Mouse (Mus musculus): Measurements from ENCODE around the gene 4930544D05Rik. TPM values are rescaled to one million over a fixed set of nuclear protein-coding genes. Genes with fewer than 3 reads are reported as not detected.

The 4930544D05Rik gene
- polyA plus RNA-seq, 1 experiment from 2014 or later = not detected

DNA sequence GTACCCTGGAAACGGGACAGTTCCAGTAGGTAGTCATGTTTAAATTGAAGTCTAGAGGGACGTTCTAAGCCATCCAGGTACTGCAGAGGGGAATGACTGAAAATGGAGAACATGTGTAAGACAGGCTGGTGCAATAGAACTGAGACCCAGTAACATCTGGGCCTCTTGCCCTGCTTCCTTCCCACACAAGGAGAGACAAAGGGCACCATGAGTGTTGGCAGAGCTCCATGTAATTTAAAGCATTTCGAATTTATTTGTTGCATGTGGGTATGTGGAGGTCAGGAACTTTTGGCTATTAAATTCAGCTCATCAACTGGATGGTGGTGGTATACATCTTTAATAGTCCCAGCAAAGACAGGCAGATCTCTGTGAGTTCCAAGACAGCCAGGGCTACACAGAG, 33.5 kb upstream of the 4930544D05Rik start:
- H3K4me1 ChIP-seq (replicated peaks) = peaks cover 80% of the 10 kb centered on the region
- H3K9me3 ChIP-seq = no peaks in the 10 kb centered on the region
- WGBS = 54% methylated on average over 3 of the region's 3 CpGs
- H3K9ac ChIP-seq (replicated peaks) = no peak overlapping the region
- no peak overlapping the region for H3K4me2 ChIP-seq
- no peaks in the 10 kb centered on the region for H3K27me3 ChIP-seq
- H3K27ac ChIP-seq = 0 out of 2 replicates have a peak overlapping the region, but pooled peaks have one; percentile 51
- H3K4me3 ChIP-seq (replicated peaks) = no peak overlapping the region
- ATAC-seq (ENCODE audit: insufficient number of reproducible peaks, insufficient read depth, low FRiP score, low TSS enrichment, low read depth) = no peak
- H3K36me3 ChIP-seq = no peaks in the 10 kb centered on the region

DNA sequence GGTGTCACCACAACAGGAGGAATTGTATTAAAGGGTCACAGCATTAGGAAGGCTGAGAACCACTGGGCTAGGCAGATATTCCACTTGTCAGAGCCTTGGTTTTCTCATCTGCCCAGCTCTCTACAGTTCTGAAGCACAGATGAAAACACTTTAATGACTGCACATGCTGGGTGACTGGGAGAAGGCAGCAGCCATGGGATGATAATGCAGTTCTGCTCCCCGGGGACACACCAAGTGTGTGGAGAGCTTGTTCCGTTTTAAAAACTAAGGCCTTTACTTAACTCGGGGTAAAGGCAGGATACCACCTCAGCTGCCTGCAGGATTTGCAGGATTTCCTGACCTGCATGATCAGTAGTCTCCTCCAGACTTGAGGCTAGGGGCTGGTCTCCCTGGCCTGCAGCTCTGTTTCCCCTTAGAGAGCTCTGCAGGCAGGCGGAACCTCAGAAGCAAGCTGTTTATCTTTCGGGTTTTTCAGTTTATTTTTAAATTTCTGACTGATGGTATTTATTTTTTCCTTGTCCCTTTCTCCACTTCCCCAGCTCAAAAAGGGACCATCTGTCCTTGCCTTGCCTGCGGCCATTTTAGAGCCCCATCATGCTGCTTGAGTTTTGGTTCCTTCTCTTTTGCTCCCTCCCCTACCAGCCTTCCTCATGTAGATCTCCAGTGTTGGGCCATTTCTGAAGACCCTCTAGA, 32.5 kb upstream of the 4930544D05Rik start:
- peak overlapping the region; percentile 42; the same call in 1 of the 2 replicates for H3K27ac ChIP-seq
- no peak overlapping the region for H3K9ac ChIP-seq (replicated peaks)
- no peaks in the 10 kb centered on the region for H3K9me3 ChIP-seq
- 64% methylated on average over 6 of the region's 6 CpGs for WGBS
- H3K36me3 ChIP-seq = peaks cover 3% of the 10 kb centered on the region; the same call in 1 of the 2 replicates
- H3K4me3 ChIP-seq (replicated peaks) = no peak overlapping the region
- no peaks in the 10 kb centered on the region for H3K27me3 ChIP-seq
- no peak for ATAC-seq (ENCODE audit: insufficient number of reproducible peaks, insufficient read depth, low FRiP score, low TSS enrichment, low read depth)
- H3K4me1 ChIP-seq (replicated peaks) = peaks cover 70% of the 10 kb centered on the region
- H3K4me2 ChIP-seq = no peak overlapping the region

DNA sequence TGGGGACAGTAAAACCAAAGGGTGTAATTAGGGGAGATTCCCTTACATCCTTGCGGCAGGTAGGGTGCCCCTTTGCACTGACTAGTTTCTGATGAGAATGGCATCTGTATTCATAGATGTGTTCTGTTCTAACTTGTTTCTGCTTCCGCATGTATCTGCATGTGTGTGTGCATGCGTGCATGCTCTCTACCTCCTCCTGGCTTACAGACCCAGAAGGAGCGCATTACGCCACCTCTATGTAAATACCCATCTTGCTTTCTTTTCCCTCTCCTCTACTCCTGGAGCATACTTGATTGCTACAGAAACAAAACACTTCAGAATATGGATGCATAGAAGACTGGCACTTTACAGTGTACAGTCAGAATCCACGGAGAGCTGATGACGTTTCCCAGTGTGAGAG, 31.9 kb upstream of the 4930544D05Rik start:
- H3K9ac ChIP-seq (replicated peaks) = no peak overlapping the region
- H3K36me3 ChIP-seq = peaks cover 5% of the 10 kb centered on the region; the same call in 1 of the 2 replicates
- 87% methylated on average over 7 of the region's 7 CpGs for WGBS
- ATAC-seq (ENCODE audit: insufficient number of reproducible peaks, insufficient read depth, low FRiP score, low TSS enrichment, low read depth) = no peak
- no peaks in the 10 kb centered on the region for H3K27me3 ChIP-seq
- no peak overlapping the region for H3K4me3 ChIP-seq (replicated peaks)
- H3K9me3 ChIP-seq = no peaks in the 10 kb centered on the region
- no peak overlapping the region for H3K4me2 ChIP-seq
- H3K27ac ChIP-seq = 0 out of 2 replicates have a peak overlapping the region, but pooled peaks have one; percentile 29
- peaks cover 64% of the 10 kb centered on the region for H3K4me1 ChIP-seq (replicated peaks)

DNA sequence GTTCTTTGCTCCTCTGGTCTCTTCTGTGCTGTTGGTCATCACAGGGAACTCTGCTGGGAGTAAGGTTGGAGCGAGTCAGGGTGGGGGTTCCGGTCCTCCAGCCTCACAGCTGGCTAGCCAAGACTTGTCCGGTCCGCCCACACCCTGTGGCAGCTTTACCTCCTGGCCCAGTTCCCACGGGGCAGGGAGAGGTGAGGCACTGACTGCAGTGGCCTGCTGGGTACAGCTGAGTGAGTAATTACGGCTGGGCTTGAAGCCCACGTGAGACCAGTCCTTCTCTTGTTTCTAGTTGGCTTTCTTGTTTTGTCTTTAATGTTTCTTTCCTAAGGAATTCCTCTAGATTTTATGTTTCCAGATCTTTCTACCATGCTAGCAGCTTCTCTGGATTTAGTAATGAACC, 30.2 kb upstream of the 4930544D05Rik start:
- ATAC-seq (ENCODE audit: insufficient number of reproducible peaks, insufficient read depth, low FRiP score, low TSS enrichment, low read depth) = 0 out of 2 replicates have a peak, but pooled peaks have one; percentile 63
- H3K9me3 ChIP-seq = no peaks in the 10 kb centered on the region

DNA sequence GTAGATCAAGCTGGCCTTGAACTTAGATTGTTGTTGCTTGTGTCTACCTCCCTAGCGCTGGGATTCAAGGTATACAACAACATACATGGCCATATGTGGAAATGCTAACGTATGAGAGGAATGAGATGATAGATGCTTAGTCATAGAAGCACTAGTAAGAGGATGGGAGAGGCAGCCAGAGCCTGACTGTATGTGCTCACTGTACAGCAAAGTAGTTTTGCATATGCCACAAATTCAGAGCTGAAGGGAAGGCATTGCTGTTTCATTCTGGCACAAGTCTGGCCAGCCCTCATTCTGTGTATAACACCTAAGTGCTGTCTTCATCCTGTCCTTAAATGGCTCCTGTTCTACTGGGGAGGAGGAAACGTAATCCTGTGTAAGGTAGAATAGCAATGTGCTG, 29.4 kb upstream of the 4930544D05Rik start:
- Histone ChIP-seq H3K4me3 (replicated peaks) (no peak overlapping the region), H3K36me3 (peaks cover 5% of the 10 kb centered on the region; the same call in 1 of the 2 replicates), H3K4me1 (replicated peaks) (peaks cover 46% of the 10 kb centered on the region), H3K27me3 (no peaks in the 10 kb centered on the region), H3K9ac (replicated peaks) (no peak overlapping the region), H3K9me3 (no peaks in the 10 kb centered on the region), H3K27ac (0 out of 2 replicates have a peak overlapping the region, but pooled peaks have one; percentile 78), H3K4me2 (no peak overlapping the region)
- no peak for ATAC-seq (ENCODE audit: insufficient number of reproducible peaks, insufficient read depth, low FRiP score, low TSS enrichment, low read depth)
- WGBS = 90% methylated on average over 3 of the region's 3 CpGs

More for the DNA sequence above, 30.2 kb upstream of the 4930544D05Rik start:
- Histone ChIP-seq H3K27me3 (no peaks in the 10 kb centered on the region), H3K36me3 (peaks cover 5% of the 10 kb centered on the region; the same call in 1 of the 2 replicates), H3K4me2 (peak overlapping the region; percentile 19; the same call in 1 of the 2 replicates), H3K4me1 (replicated peaks) (peaks cover 47% of the 10 kb centered on the region), H3K9ac (replicated peaks) (no peak overlapping the region), H3K4me3 (replicated peaks) (no peak overlapping the region), H3K27ac (peak overlapping the region; percentile 78)
- 47% methylated on average over 7 of the region's 7 CpGs for WGBS

DNA sequence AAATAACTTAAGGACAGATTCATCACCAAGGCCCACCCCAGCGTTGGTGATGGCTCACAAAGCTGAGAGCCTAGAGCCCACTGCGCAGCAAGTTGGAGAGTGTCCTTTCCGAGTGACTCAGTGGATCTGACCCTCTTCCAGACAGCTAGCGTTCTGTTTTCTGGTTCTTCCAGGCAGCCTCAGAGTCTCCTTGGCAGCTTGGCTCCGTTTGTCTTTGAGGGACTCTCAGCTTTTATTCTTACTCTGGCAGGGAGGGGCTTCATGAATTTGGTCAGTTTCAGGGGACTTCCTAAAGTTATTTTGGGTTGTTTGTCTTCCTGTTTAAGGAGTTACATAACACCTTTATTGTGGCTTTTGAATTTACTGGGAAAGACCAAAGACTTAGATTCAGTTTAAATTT, 28.7 kb upstream of the 4930544D05Rik start:
- Histone ChIP-seq H3K4me3 (replicated peaks) (no peak overlapping the region), H3K36me3 (peaks cover 5% of the 10 kb centered on the region; the same call in 1 of the 2 replicates), H3K9me3 (no peaks in the 10 kb centered on the region), H3K4me1 (replicated peaks) (peaks cover 44% of the 10 kb centered on the region), H3K27me3 (no peaks in the 10 kb centered on the region), H3K27ac (no peak overlapping the region), H3K9ac (replicated peaks) (no peak overlapping the region), H3K4me2 (no peak overlapping the region)
- WGBS = 76% methylated on average over 5 of the region's 5 CpGs
- ATAC-seq (ENCODE audit: insufficient number of reproducible peaks, insufficient read depth, low FRiP score, low TSS enrichment, low read depth) = no peak

DNA sequence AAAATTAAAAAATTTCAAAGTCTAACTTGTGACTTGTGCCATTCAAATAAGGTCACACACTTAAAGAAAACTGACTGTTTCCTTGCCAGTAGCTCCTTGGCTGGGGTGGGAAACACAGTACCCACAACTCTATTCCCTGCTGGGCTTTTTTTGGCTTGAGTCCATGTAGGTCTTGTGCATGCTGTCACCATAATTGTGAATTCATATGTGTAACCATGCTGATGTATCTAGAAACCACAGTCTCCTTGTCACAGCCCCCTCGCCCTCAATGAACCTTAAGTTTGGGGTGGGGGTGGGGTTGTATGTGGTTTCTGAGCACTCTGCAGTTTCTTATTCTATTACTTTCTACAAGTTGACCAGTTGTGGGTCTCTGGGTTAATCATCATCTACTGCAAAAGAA, 23.9 kb upstream of the 4930544D05Rik start:
- Histone ChIP-seq H3K4me3 (replicated peaks) (no peak overlapping the region), H3K4me1 (replicated peaks) (no peaks in the 10 kb centered on the region), H3K27ac (no peak overlapping the region), H3K9me3 (no peaks in the 10 kb centered on the region), H3K4me2 (no peak overlapping the region), H3K36me3 (peaks cover 5% of the 10 kb centered on the region; the same call in 1 of the 2 replicates), H3K27me3 (no peaks in the 10 kb centered on the region), H3K9ac (replicated peaks) (no peak overlapping the region)
- WGBS = 97% methylated on average over 1 of the region's 1 CpGs
- no peak for ATAC-seq (ENCODE audit: insufficient number of reproducible peaks, insufficient read depth, low FRiP score, low TSS enrichment, low read depth)

DNA sequence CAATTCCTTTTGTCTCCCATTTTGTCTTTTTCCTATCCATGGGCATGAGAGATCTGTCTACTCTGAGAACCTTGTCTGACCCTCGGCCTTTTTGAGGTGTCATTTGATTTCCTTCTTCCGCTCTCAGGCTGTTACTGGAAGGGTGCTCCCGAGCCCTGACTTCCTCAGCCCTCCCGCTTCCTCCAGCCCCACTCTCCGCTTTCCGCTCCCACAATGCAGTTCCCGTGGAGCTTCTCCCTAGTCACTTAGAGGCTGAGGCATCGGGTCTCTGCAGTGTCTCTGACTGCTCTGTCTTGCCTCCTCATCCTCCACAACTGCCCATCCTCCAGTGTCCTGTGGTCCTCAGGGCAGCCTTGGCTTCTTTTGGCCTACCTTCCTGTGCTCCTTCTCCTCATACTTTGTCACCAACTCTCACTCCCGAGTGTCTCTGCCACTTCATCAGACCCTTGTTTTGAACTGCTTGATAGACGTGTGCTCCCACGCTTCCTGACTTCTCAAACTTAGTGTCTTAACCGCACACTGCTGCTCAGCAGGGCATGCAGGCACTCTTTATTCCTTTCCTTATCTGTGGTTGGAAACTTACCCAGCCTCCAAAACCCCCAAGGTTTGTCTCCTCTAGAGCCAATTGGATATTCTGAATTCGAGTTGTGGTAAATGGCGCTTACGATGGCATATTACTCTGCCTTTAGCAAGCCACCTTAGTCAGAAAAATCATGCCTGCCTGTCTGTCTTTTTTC, 21.2 kb upstream of the 4930544D05Rik start:
- Histone ChIP-seq H3K9me3 (no peaks in the 10 kb centered on the region), H3K9ac (replicated peaks) (no peak overlapping the region), H3K4me3 (replicated peaks) (no peak overlapping the region), H3K36me3 (peaks cover 26% of the 10 kb centered on the region), H3K4me1 (replicated peaks) (no peaks in the 10 kb centered on the region), H3K4me2 (no peak overlapping the region), H3K27me3 (no peaks in the 10 kb centered on the region), H3K27ac (no peak overlapping the region)
- WGBS = 83% methylated on average over 15 of the region's 15 CpGs
- no peak for ATAC-seq (ENCODE audit: insufficient number of reproducible peaks, insufficient read depth, low FRiP score, low TSS enrichment, low read depth)

DNA sequence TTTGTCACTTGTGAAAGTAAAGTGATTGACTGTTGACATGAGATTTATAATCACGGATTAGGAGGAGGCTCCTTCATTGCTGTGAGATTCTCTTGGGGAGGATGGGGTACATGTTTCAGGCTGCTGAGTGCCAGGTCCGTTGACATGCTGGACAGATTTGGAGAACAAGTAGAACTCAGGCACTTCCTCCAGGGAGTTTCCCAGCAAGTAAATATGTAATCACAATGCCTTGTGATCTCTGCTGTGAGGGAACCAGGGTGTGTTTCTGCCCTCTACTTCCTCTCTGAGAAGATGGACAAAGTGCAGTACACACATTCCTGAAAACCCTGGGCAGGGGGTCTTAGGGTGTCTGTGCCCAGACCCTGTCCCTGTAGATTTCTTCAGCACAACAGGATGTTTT, 20.0 kb upstream of the 4930544D05Rik start:
- ATAC-seq (ENCODE audit: insufficient number of reproducible peaks, insufficient read depth, low FRiP score, low TSS enrichment, low read depth) = no peak
- WGBS = 79% methylated on average over 2 of the region's 2 CpGs

DNA sequence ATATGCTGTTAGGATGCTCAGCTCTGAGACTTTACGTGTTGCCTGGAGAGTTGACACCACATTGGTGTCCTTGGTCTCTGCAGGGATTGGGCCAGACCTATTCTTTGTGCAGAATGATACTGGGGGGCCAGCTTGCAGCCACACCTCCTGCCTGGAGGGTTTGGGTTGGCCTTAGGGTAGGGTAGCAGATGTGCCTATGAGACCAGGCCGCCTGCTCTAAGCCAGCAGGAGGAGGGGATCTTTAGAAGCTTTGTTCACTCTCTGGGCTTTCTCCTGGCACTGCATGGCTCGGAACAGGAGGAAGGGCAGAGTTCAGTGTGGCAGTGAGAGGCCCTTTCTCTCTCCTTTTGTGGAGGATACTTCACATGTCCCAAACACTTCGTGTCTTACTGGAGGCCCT, 19.6 kb upstream of the 4930544D05Rik start:
- 74% methylated on average over 4 of the region's 4 CpGs for WGBS
- H3K27me3 ChIP-seq = no peaks in the 10 kb centered on the region
- no peaks in the 10 kb centered on the region for H3K4me1 ChIP-seq (replicated peaks)
- no peak overlapping the region for H3K4me3 ChIP-seq (replicated peaks)
- no peak overlapping the region for H3K27ac ChIP-seq
- H3K36me3 ChIP-seq = peaks cover 38% of the 10 kb centered on the region
- H3K4me2 ChIP-seq = no peak overlapping the region
- no peak for ATAC-seq (ENCODE audit: insufficient number of reproducible peaks, insufficient read depth, low FRiP score, low TSS enrichment, low read depth)
- no peak overlapping the region for H3K9ac ChIP-seq (replicated peaks)
- H3K9me3 ChIP-seq = no peaks in the 10 kb centered on the region

More for the DNA sequence above, 20.0 kb upstream of the 4930544D05Rik start:
- H3K36me3 ChIP-seq = peaks cover 37% of the 10 kb centered on the region
- no peaks in the 10 kb centered on the region for H3K4me1 ChIP-seq (replicated peaks)
- no peak overlapping the region for H3K4me3 ChIP-seq (replicated peaks)
- no peaks in the 10 kb centered on the region for H3K27me3 ChIP-seq
- no peak overlapping the region for H3K9ac ChIP-seq (replicated peaks)
- H3K4me2 ChIP-seq = no peak overlapping the region
- no peaks in the 10 kb centered on the region for H3K9me3 ChIP-seq
- H3K27ac ChIP-seq = no peak overlapping the region

DNA sequence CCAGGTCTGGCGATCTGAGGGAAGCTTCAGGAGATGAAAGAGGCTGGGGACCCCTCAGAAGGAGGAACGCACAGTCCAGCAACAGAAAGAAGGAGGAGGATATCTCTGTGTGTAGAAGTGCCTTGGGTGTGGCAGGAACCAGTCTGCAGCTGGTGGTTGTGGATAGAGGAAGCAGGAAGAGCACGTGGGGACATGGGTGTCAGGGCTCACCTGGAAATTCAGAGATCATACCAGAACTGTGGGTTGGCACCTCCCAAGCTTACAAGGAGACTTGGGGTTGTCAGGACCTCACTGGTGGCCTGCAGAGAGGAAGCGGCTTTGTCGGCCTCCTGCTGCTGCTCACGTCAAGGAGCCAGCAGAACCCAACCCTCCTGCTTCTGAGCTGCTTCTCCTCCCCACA, 18.3 kb upstream of the 4930544D05Rik start:
- no peak overlapping the region for H3K4me3 ChIP-seq (replicated peaks)
- H3K4me2 ChIP-seq = no peak overlapping the region
- WGBS = 88% methylated on average over 6 of the region's 6 CpGs
- H3K27me3 ChIP-seq = no peaks in the 10 kb centered on the region
- H3K9me3 ChIP-seq = no peaks in the 10 kb centered on the region
- H3K27ac ChIP-seq = no peak overlapping the region
- H3K36me3 ChIP-seq = peaks cover 50% of the 10 kb centered on the region
- ATAC-seq (ENCODE audit: insufficient number of reproducible peaks, insufficient read depth, low FRiP score, low TSS enrichment, low read depth) = no peak
- no peak overlapping the region for H3K9ac ChIP-seq (replicated peaks)
- no peaks in the 10 kb centered on the region for H3K4me1 ChIP-seq (replicated peaks)

All from limb, embryonic 12.5 days (tissue).